ENCODE assay signal across 12 mouse cellular contexts in the genomic region with DNA sequence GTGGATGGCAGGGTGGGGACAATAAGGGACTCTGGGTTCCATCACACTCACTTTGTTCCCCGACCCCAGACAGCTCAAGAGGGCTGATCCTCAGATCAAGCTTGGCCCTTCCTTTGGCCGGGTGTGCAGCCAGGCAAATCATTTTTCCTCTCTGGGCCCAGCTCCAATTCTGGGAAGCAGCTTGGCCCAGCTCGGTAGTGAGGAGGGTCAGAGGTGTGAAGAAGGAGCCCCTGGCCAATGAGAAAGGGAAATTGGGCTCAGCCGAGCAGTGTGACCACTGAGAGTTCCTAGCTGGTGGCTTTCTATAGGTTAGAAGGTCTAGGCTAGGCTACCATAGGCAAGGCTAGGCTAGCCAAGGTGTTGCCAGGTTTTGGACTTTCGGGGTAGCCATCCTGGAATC. TPM values are rescaled to one million over a fixed set of nuclear protein-coding genes. Genes with fewer than 3 reads are reported as not detected.
DNase-seq lines count a peak whose midpoint lies in the region; ATAC-seq and TF ChIP-seq lines count a peak whose summit lies in the region.
"Had no signal": no experiment of that assay in that cellular context is flagged by ENCODE, and none has a peak within 500 bp of the region (broad histone marks: within the 10 kb centered on the region; RNA-seq: fewer than 3 reads in every experiment).

No protein-coding gene starts in this region.

- DNase-seq in left cerebral cortex, adult 2 months (ENCODE audit: extremely low spot score in 1 of 2, low spot score in 2 of 2): no peak
- DNase-seq in left cerebral cortex, postnatal 14 days (ENCODE audit: low spot score in 2 of 2): no peak
- peak; percentile 60 for DNase-seq in brain, embryonic 14.5 days (ENCODE audit: low read depth)
- peak; percentile 84 to 86 for DNase-seq in cerebellum, adult 18-20 months
- DNase-seq in thymus, postnatal 0 days (ENCODE audit: low spot score): no peak
- no peak for DNase-seq in urinary bladder, postnatal 14 days (ENCODE audit: low spot score)
- no peak for DNase-seq in B cell, adult 2 months
- DNase-seq: thymus, postnatal 25 days had no signal

- H3K4me1 ChIP-seq in hindbrain, embryonic 16.5 days (ENCODE audit: control insufficient read depth, insufficient read depth, low read depth, low read length): peaks cover 38% of the 10 kb centered on the region

- H3K27me3 ChIP-seq in hindbrain, embryonic 16.5 days (replicated peaks; ENCODE audit: control insufficient read depth, insufficient read depth, low read length): no peaks in the 10 kb centered on the region

- no peaks in the 10 kb centered on the region for H3K36me3 ChIP-seq in hindbrain, embryonic 16.5 days (ENCODE audit: control insufficient read depth, insufficient read depth, low read length)
- H3K36me3 ChIP-seq: embryonic facial prominence, embryonic 15.5 days; midbrain, embryonic 12.5 days had no signal

- no peak overlapping the region for H3K9ac ChIP-seq in hindbrain, embryonic 16.5 days (ENCODE audit: low read depth, low read length)
- H3K9ac ChIP-seq: embryonic facial prominence, embryonic 15.5 days; midbrain, embryonic 12.5 days had no signal

- H3K27ac ChIP-seq in left cerebral cortex, adult 2 months: peak overlapping the region; percentile 69
- peak overlapping the region; percentile 63; the same call in 1 of the 2 replicates for H3K27ac ChIP-seq in hindbrain, embryonic 16.5 days (ENCODE audit: low read depth, low read length)
- H3K27ac ChIP-seq: embryonic facial prominence, embryonic 15.5 days; midbrain, embryonic 12.5 days had no signal

- ATAC-seq in hindbrain, embryonic 16.5 days: peak; percentile 12; the same call in 1 of the 2 replicates
- ATAC-seq: activated CD4-positive, CD25-positive, alpha-beta regulatory T cell, adult 4 months had no signal

- no peaks in the 10 kb centered on the region for H3K9me3 ChIP-seq in hindbrain, embryonic 16.5 days (ENCODE audit: control insufficient read depth, low read length)
- H3K9me3 ChIP-seq: embryonic facial prominence, embryonic 15.5 days; midbrain, embryonic 12.5 days had no signal

- peak overlapping the region; percentile 90; the same call in 1 of the 2 replicates for H3K4me2 ChIP-seq in hindbrain, embryonic 16.5 days (ENCODE audit: low read length)
- H3K4me2 ChIP-seq: embryonic facial prominence, embryonic 15.5 days; midbrain, embryonic 12.5 days had no signal

- TF ChIP-seq CTCF in left cerebral cortex, adult 2 months (IDR thresholded peaks at IDR 0.05): no peak
- TF ChIP-seq CTCF in brain, embryonic 14.5 days (IDR thresholded peaks at IDR 0.05; ENCODE audit: borderline replicate concordance, extremely low read depth, insufficient read depth, insufficient read length): no peak

- TF ChIP-seq POLR2A in brain, embryonic 14.5 days (IDR thresholded peaks at IDR 0.05; ENCODE audit: borderline replicate concordance, extremely low read depth, insufficient read depth, insufficient read length, poor library complexity, severe bottlenecking): no peak

- 36% methylated on average over 5 of the region's 5 CpGs for WGBS in hindbrain, embryonic 16.5 days

- H3K4me3 ChIP-seq in left cerebral cortex, adult 2 months: peak overlapping the region; percentile 88
- no peak overlapping the region for H3K4me3 ChIP-seq in hindbrain, embryonic 16.5 days (ENCODE audit: low read length)
- H3K4me3 ChIP-seq: embryonic facial prominence, embryonic 15.5 days; midbrain, embryonic 12.5 days had no signal

- intact Hi-C loops in left cerebral cortex, adult 2 months (cut with DNase I): no loop called here
- intact Hi-C loops in left cerebral cortex, postnatal 14 days (cut with DNase I): no loop called here

RNA-seq across cellular contexts. Expression of gene Rap1gap, which starts 3.2 kb away (rescaled TPM):
- 100 to 1,000 TPM; 267 to 315 TPM for total RNA-seq in left cerebral cortex, adult 2 months (2021)
- total RNA-seq in left cerebral cortex, postnatal 14 days (2021): 100 to 1,000 TPM; 268 to 296 TPM
- polyA plus RNA-seq in brain, embryonic 14.5 days (2012; rRNA removed): 83.0 and 109 TPM in 2 replicates
- 119 and 120 TPM in 2 replicates for polyA plus RNA-seq in hindbrain, embryonic 16.5 days (2015; fragmentation: Nextera tagmentation; extraction: Ambion mirVana)
- 5.5 TPM in 2 replicates for polyA plus RNA-seq in thymus, postnatal 0 days (2015; fragmentation: Nextera tagmentation; extraction: Ambion mirVana)

Comparison
In these comparisons a context has a peak if more than half of its experiments do, and no peak if none do; other contexts are left out.
1. DNase-seq: peak in brain, embryonic 14.5 days (single experiment) and cerebellum, adult 18-20 months (2 of 2); none in left cerebral cortex, adult 2 months (0 of 2), left cerebral cortex, postnatal 14 days (0 of 2), thymus, postnatal 0 days (single experiment), urinary bladder, postnatal 14 days (single experiment) and B cell, adult 2 months (0 of 2).
2. RNA of gene Rap1gap, which starts 3.2 kb away (polyA plus RNA-seq): 119 to 120 TPM in hindbrain, embryonic 16.5 days and 83.0 to 109 TPM in brain, embryonic 14.5 days; 5.5 TPM in thymus, postnatal 0 days; every median in the first group is over 10 times any median in the second.